Mouse (Mus musculus): ENCODE data around the gene Wwc2. TPM values are rescaled to one million over a fixed set of nuclear protein-coding genes. Genes with fewer than 3 reads are reported as not detected.

Wwc2 gene
- total RNA-seq, 1 experiment from 2014 or later = 8.9 TPM

GRCm38 (mm10) chr8:47820914-47821772, 169.6 kb downstream of the Wwc2 start:
- ATAC-seq (replicated peaks; ENCODE audit: low read depth, poor library complexity, severe bottlenecking) = no peak

- ATAC-seq (replicated peaks; ENCODE audit: low read depth, poor library complexity, severe bottlenecking) = no peak
Observed at GRCm38 (mm10) chr8:47819034-47819433, 171.7 kb downstream of the Wwc2 start.

GRCm38 (mm10) chr8:47811221-47811620, 179.5 kb downstream of the Wwc2 start:
- ATAC-seq (replicated peaks; ENCODE audit: low read depth, poor library complexity, severe bottlenecking) = no peak

GRCm38 (mm10) chr8:47810666-47811015, 180.1 kb downstream of the Wwc2 start:
- no peak for ATAC-seq (replicated peaks; ENCODE audit: low read depth, poor library complexity, severe bottlenecking)

GRCm38 (mm10) chr8:47809970-47810665, 180.6 kb downstream of the Wwc2 start:
- ATAC-seq (replicated peaks; ENCODE audit: low read depth, poor library complexity, severe bottlenecking) = no peak

- no peak for ATAC-seq (replicated peaks; ENCODE audit: low read depth, poor library complexity, severe bottlenecking)
Observed at GRCm38 (mm10) chr8:47804262-47804661, 186.5 kb downstream of the Wwc2 start.

GRCm38 (mm10) chr8:47802349-47802748, 188.4 kb downstream of the Wwc2 start:
- ATAC-seq (replicated peaks; ENCODE audit: low read depth, poor library complexity, severe bottlenecking) = no peak

- ATAC-seq (replicated peaks; ENCODE audit: low read depth, poor library complexity, severe bottlenecking) = no peak
Observed at GRCm38 (mm10) chr8:47799438-47799837, 191.3 kb downstream of the Wwc2 start.

- no peak for ATAC-seq (replicated peaks; ENCODE audit: low read depth, poor library complexity, severe bottlenecking)
Observed at GRCm38 (mm10) chr8:47791986-47792385, 198.7 kb downstream of the Wwc2 start.

GRCm38 (mm10) chr8:47787705-47788104, 203.0 kb downstream of the Wwc2 start:
- no peak for ATAC-seq (replicated peaks; ENCODE audit: low read depth, poor library complexity, severe bottlenecking)

- no peak for ATAC-seq (replicated peaks; ENCODE audit: low read depth, poor library complexity, severe bottlenecking)
Observed at GRCm38 (mm10) chr8:47786323-47786722, 204.4 kb downstream of the Wwc2 start.

- ATAC-seq (replicated peaks; ENCODE audit: low read depth, poor library complexity, severe bottlenecking) = no peak
Observed at GRCm38 (mm10) chr8:47784436-47784835, 206.3 kb downstream of the Wwc2 start.

- no peak for ATAC-seq (replicated peaks; ENCODE audit: low read depth, poor library complexity, severe bottlenecking)
Observed at GRCm38 (mm10) chr8:47783944-47784343, 206.8 kb downstream of the Wwc2 start.

GRCm38 (mm10) chr8:47783544-47783943, 207.2 kb downstream of the Wwc2 start:
- ATAC-seq (replicated peaks; ENCODE audit: low read depth, poor library complexity, severe bottlenecking) = no peak

- ATAC-seq (replicated peaks; ENCODE audit: low read depth, poor library complexity, severe bottlenecking) = no peak
Observed at GRCm38 (mm10) chr8:47781881-47782280, 208.8 kb downstream of the Wwc2 start.

- ATAC-seq (replicated peaks; ENCODE audit: low read depth, poor library complexity, severe bottlenecking) = no peak
Observed at GRCm38 (mm10) chr8:47779589-47779988, 211.1 kb downstream of the Wwc2 start.

GRCm38 (mm10) chr8:47777415-47777814, 213.3 kb downstream of the Wwc2 start:
- no peak for ATAC-seq (replicated peaks; ENCODE audit: low read depth, poor library complexity, severe bottlenecking)

Other genes starting within 250 kb of the Wwc2 start
- not detected in 2 replicates for gene Cldn24, start 168.8 kb downstream of the Wwc2 start, total RNA-seq (2017)
- gene Cldn22, start 166.4 kb downstream of the Wwc2 start, total RNA-seq (2017) = not detected in 2 replicates
- 60.0 and 72.9 TPM in 2 replicates for gene Dctd, start 108.2 kb upstream of the Wwc2 start, total RNA-seq (2017)

Data from common myeloid progenitor, adult 5-6 weeks (primary cell).